Mouse (Mus musculus) testis, adult 2 months (tissue): ENCODE measurements around the gene Pcsk4. TPM values are rescaled to one million over a fixed set of nuclear protein-coding genes. Genes with fewer than 3 reads are reported as not detected.

ENCODE experiments used
- H3K27ac ChIP-seq: fragments of 200-500 bp; 2 replicates; pipeline ENCODE4 v1.5.1; 2012; ENCODE audit warnings: low read depth, low read length; ENCODE audit not compliant: control insufficient read depth, insufficient read depth
- H3K27me3 ChIP-seq: fragments of 200-500 bp; 2 replicates; pipeline ENCODE4 v1.6.1; 2012; ENCODE audit warnings: mild to moderate bottlenecking, low read length, moderate library complexity; ENCODE audit not compliant: control insufficient read depth, insufficient read depth
- H3K36me3 ChIP-seq: fragments of 200-500 bp; 2 replicates; pipeline ENCODE4 v1.6.1; 2012; ENCODE audit warnings: mild to moderate bottlenecking, low read length; ENCODE audit not compliant: control insufficient read depth, insufficient read depth
- H3K4me1 ChIP-seq: fragments of 200-500 bp; 2 replicates; pipeline ENCODE4 v1.6.1; 2012; ENCODE audit warnings: low read length; ENCODE audit not compliant: control insufficient read depth, insufficient read depth
- H3K4me3 ChIP-seq: fragments of 200-500 bp; 2 replicates; pipeline ENCODE4 v1.5.1; 2012; ENCODE audit warnings: low read depth, mild to moderate bottlenecking, low read length, moderate library complexity, mixed read lengths; ENCODE audit not compliant: control insufficient read depth
- CTCF ChIP-seq: fragments of 200-500 bp; IDR thresholded peaks from 2 replicates; pipeline ENCODE4 v1.5.1; 2012; ENCODE audit warnings: low read depth, mild to moderate bottlenecking, inconsistent platforms, low read length, moderate library complexity; ENCODE audit not compliant: control insufficient read depth, insufficient read depth, insufficient replicate concordance
- POLR2A ChIP-seq: fragments of 200-500 bp; IDR thresholded peaks from 2 replicates; pipeline ENCODE4 v1.6.1; 2012; ENCODE audit warnings: low read depth, mild to moderate bottlenecking, inconsistent platforms, low read length, moderate library complexity; ENCODE audit not compliant: control insufficient read depth
- polyA plus RNA-seq: library from polyadenylated mRNA; depleted of rRNA; stranded (reverse); fragments of >200 nt; gene quantifications from 2 replicates; pipeline ENCODE4 v1.2.3, GENCODE M21; 2012

The Pcsk4 gene
- polyA plus RNA-seq, 1 experiment: 326 TPM

GRCm38 (mm10) chr10:80342305-80342748 lies 13.0 kb upstream of the Pcsk4 start:
- TF ChIP-seq CTCF: no peak
- H3K27ac ChIP-seq: no peak overlapping the region
- H3K27me3 ChIP-seq: no peaks in the 10 kb centered on the region
- peaks cover 33% of the 10 kb centered on the region for H3K4me1 ChIP-seq
- H3K36me3 ChIP-seq: no peaks in the 10 kb centered on the region
- H3K4me3 ChIP-seq: peak overlapping the region; percentile 67

GRCm38 (mm10) chr10:80341491-80342304 lies 12.4 kb upstream of the Pcsk4 start:
- Histone ChIP-seq H3K27me3 (no peaks in the 10 kb centered on the region), H3K4me1 (peaks cover 33% of the 10 kb centered on the region)
- TF ChIP-seq CTCF (no peak), POLR2A (no peak)

GRCm38 (mm10) chr10:80341026-80341425 lies 11.7 kb upstream of the Pcsk4 start:
- Histone ChIP-seq H3K4me1 (peaks cover 33% of the 10 kb centered on the region), H3K27ac (no peak overlapping the region), H3K27me3 (no peaks in the 10 kb centered on the region), H3K4me3 (no peak overlapping the region), H3K36me3 (no peaks in the 10 kb centered on the region)
- TF ChIP-seq POLR2A: no peak
- TF ChIP-seq CTCF: no peak

More at GRCm38 (mm10) chr10:80341491-80342304, 12.4 kb upstream of the Pcsk4 start:
- Histone ChIP-seq H3K4me3 (peak overlapping the region; percentile 67), H3K27ac (no peak overlapping the region), H3K36me3 (no peaks in the 10 kb centered on the region)

GRCm38 (mm10) chr10:80339941-80340750 lies 10.8 kb upstream of the Pcsk4 start:
- Histone ChIP-seq H3K4me1 (peaks cover 30% of the 10 kb centered on the region), H3K27me3 (no peaks in the 10 kb centered on the region), H3K4me3 (peak overlapping the region; percentile 12), H3K27ac (no peak overlapping the region), H3K36me3 (no peaks in the 10 kb centered on the region)
- TF ChIP-seq CTCF (peak; percentile 88), POLR2A (peak; percentile 24; the same call in 1 of the 2 replicates)

GRCm38 (mm10) chr10:80336263-80336662 lies 7.0 kb upstream of the Pcsk4 start:
- Histone ChIP-seq H3K36me3 (no peaks in the 10 kb centered on the region), H3K4me1 (peaks cover 7% of the 10 kb centered on the region; the same call in 1 of the 2 replicates), H3K27ac (no peak overlapping the region), H3K27me3 (no peaks in the 10 kb centered on the region), H3K4me3 (no peak overlapping the region)
- TF ChIP-seq POLR2A: no peak
- no peak for TF ChIP-seq CTCF

GRCm38 (mm10) chr10:80332525-80332989 lies 3.3 kb upstream of the Pcsk4 start:
- no peaks in the 10 kb centered on the region for H3K27me3 ChIP-seq
- H3K36me3 ChIP-seq: no peaks in the 10 kb centered on the region
- H3K4me3 ChIP-seq: peak overlapping the region; percentile 75
- no peak for TF ChIP-seq CTCF
- no peak for TF ChIP-seq POLR2A
- peaks cover 19% of the 10 kb centered on the region for H3K4me1 ChIP-seq
- H3K27ac ChIP-seq: no peak overlapping the region; the same call in 1 of the 2 replicates
